8 mouse cellular contexts compared by ENCODE assay signal in the genomic region with DNA sequence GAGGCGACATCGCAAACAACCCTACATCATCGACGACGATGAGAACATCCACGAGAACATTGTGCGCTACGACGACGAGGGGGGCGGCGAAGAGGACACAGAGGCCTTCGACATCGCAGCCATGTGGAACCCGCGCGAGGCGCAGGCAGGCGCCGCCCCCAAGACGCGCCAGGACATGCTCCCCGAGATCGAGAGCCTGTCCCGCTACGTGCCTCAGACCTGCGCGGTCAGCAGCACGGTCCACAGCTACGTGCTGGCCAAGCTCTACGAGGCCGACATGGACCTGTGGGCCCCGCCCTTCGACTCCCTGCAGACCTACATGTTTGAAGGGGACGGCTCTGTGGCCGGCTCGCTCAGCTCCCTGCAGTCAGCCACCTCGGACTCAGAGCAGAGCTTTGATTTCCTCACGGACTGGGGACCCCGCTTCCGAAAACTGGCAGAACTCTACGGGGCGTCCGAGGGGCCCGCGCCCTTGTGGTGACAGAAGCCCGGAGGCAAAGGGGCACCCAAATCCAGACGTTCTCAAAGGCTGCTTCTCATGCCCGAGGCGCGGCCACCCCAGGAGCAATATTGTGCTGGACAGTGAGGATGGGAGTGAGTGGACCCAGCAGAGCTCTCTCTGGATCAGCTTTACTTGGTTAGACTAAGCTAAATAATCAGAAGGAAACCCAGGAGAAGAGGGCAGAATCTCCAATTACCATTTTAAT.
DNase-seq lines count a peak whose midpoint lies in the region; ATAC-seq lines count a peak whose summit lies in the region.

No protein-coding gene starts in this region.

- peaks cover 6% of the 10 kb centered on the region for H3K4me1 ChIP-seq in limb, embryonic 10.5 days
- H3K4me1 ChIP-seq in midbrain, embryonic 16.5 days (ENCODE audit: control insufficient read depth, insufficient read depth, low read length), result no peaks in the 10 kb centered on the region; the same call in 1 of the 2 replicates

- intact Hi-C loops in heart, postnatal 36 days (cut with DNase I), result no loop called here

- peaks cover 19% of the 10 kb centered on the region for H3K27me3 ChIP-seq in limb, embryonic 10.5 days (ENCODE audit: low read depth, poor library complexity, severe bottlenecking)
- no peaks in the 10 kb centered on the region for H3K27me3 ChIP-seq in midbrain, embryonic 16.5 days (ENCODE audit: control insufficient read depth, insufficient read depth, low read depth, low read length)

- H3K9ac ChIP-seq in midbrain, embryonic 16.5 days (ENCODE audit: low read depth, low read length), result peak overlapping the region; percentile 71

- no peaks in the 10 kb centered on the region for H3K9me3 ChIP-seq in limb, embryonic 10.5 days (replicated peaks)
- no peaks in the 10 kb centered on the region for H3K9me3 ChIP-seq in midbrain, embryonic 16.5 days (replicated peaks; ENCODE audit: control insufficient read depth, low read length, poor library complexity, severe bottlenecking)

- peak overlapping the region; percentile 80 for H3K4me2 ChIP-seq in midbrain, embryonic 16.5 days (ENCODE audit: low read length)

- peak overlapping the region; percentile 77 for H3K27ac ChIP-seq in limb, embryonic 10.5 days
- no peak overlapping the region for H3K27ac ChIP-seq in midbrain, embryonic 16.5 days (ENCODE audit: low read length)

- WGBS in limb, embryonic 10.5 days, result 11% methylated on average over 51 of the region's 51 CpGs
- 8% methylated on average over 51 of the region's 51 CpGs for WGBS in midbrain, embryonic 16.5 days

- no peaks in the 10 kb centered on the region for H3K36me3 ChIP-seq in limb, embryonic 10.5 days
- no peaks in the 10 kb centered on the region for H3K36me3 ChIP-seq in midbrain, embryonic 16.5 days (ENCODE audit: control insufficient read depth, insufficient read depth, low read length)

- ATAC-seq in midbrain, embryonic 16.5 days, result peak; percentile 90
- no peak for ATAC-seq in inflammation-experienced regulatory T-cells, adult 6 months

- H3K4me3 ChIP-seq in limb, embryonic 10.5 days, result peak overlapping the region; percentile 56
- peak overlapping the region; percentile 46 for H3K4me3 ChIP-seq in midbrain, embryonic 16.5 days (ENCODE audit: low read depth, low read length)

- peak; percentile 3 to 6 for DNase-seq in heart, adult 18-20 months
- DNase-seq in heart, adult 8-10 months (ENCODE audit: low spot score), result no peak
- peak; percentile 62 for DNase-seq in embryo, embryonic 11 days
- peak; percentile 7 to 8 for DNase-seq in heart, postnatal 36 days
- peak; percentile 68 for DNase-seq in limb, embryonic 10.5 days (ENCODE audit: low spot score)
- DNase-seq in thymus, postnatal 25 days, result no peak

Comparison
In these comparisons a context has a peak if more than half of its experiments do, and no peak if none do; other contexts are left out.
1. DNase-seq: peak in heart, adult 18-20 months (2 of 2), embryo, embryonic 11 days (single experiment), heart, postnatal 36 days (2 of 2) and limb, embryonic 10.5 days (single experiment); none in heart, adult 8-10 months (single experiment) and thymus, postnatal 25 days (single experiment).